ENCODE assay signal across 19 mouse cellular contexts in the genomic region with DNA sequence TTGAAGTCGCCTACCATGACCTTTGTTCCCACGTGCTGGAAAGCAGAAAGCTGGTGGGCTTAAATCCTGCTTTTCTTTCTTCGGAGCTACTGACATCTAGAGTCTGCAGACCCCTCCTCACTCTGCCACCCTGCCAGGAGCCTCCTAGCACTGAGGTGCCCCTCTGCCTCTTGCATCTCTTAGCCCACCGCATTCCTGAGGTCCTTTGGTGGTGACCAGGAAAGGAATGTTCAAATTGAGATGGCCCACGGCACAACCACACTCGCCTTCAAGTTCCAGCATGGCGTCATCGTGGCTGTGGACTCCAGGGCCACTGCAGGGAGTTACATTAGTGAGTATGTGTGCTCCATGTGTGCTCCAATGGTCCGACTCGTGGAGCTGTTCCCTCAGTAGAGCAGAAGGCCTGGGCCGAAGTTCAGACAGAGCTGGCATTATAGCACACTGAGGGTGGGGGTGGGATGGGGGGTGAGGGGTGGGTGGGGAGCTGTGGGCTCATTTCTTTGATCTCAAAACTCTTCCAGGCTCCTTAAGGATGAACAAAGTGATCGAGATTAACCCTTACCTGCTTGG. TPM values are rescaled to one million over a fixed set of nuclear protein-coding genes. Genes with fewer than 3 reads are reported as not detected.
A peak's percentile ranks its signal among the peaks of the same experiment; 100 is the strongest.
DNase-seq lines count a peak whose midpoint lies in the region; ATAC-seq and TF ChIP-seq lines count a peak whose summit lies in the region.
"Had no signal": no experiment of that assay in that cellular context is flagged by ENCODE, and none has a peak within 500 bp of the region (broad histone marks: within the 10 kb centered on the region; RNA-seq: fewer than 3 reads in every experiment).

No protein-coding gene starts in this region.

- H3K4me2 ChIP-seq in midbrain, embryonic 15.5 days, result no peak overlapping the region

- no peak for DNase-seq in kidney, adult 2 months
- no peak for DNase-seq in kidney, postnatal 4 days
- DNase-seq in embryo, embryonic 11 days, result no peak
- DNase-seq: adrenal gland, adult 8-10 months; cerebellum, adult 9-11 months; kidney, adult 18-20 months; lung, postnatal 4 days had no signal

- no peak overlapping the region for H3K9ac ChIP-seq in midbrain, embryonic 15.5 days
- H3K9ac ChIP-seq: limb, embryonic 12.5 days had no signal

- no peak for TF ChIP-seq CTCF in kidney, adult 2 months (conservative IDR thresholded peaks at IDR 0.05; ENCODE audit: insufficient read depth, insufficient read length, low read depth, low read length)
- no peak for TF ChIP-seq CTCF in small intestine, adult 2 months (IDR thresholded peaks at IDR 0.05; ENCODE audit: extremely low read depth, insufficient read length, insufficient replicate concordance, low read depth, low read length)

- peak overlapping the region; percentile 67 for H3K4me3 ChIP-seq in kidney, adult 2 months (ENCODE audit: insufficient read depth, low read depth, low read length)
- peak overlapping the region; percentile 98 for H3K4me3 ChIP-seq in megakaryocyte, embryonic 14.5 days (replicated peaks)
- H3K4me3 ChIP-seq in brown adipose tissue, adult 24 weeks (ENCODE audit: insufficient read depth, low read depth, low read length), result peak overlapping the region; percentile 85
- H3K4me3 ChIP-seq in small intestine, adult 2 months (ENCODE audit: low read depth, low read length), result peak overlapping the region; percentile 75
- no peak overlapping the region for H3K4me3 ChIP-seq in midbrain, embryonic 15.5 days

- no peak overlapping the region for H3K27ac ChIP-seq in kidney, adult 2 months (ENCODE audit: insufficient read depth, low read depth, low read length)
- H3K27ac ChIP-seq in brown adipose tissue, adult 24 weeks (replicated peaks; ENCODE audit: low read depth, low read length), result peak overlapping the region; percentile 58; the same call in 1 of the 2 replicates
- no peak overlapping the region for H3K27ac ChIP-seq in small intestine, adult 2 months (ENCODE audit: insufficient read depth, low read depth, low read length)
- no peak overlapping the region for H3K27ac ChIP-seq in midbrain, embryonic 15.5 days
- H3K27ac ChIP-seq: hindbrain, embryonic 14.5 days; left cerebral cortex, adult 2 months; limb, embryonic 12.5 days had no signal

- no peaks in the 10 kb centered on the region for H3K27me3 ChIP-seq in kidney, adult 2 months (replicated peaks; ENCODE audit: control insufficient read depth, insufficient read depth, low read length)
- peaks cover 4% of the 10 kb centered on the region for H3K27me3 ChIP-seq in megakaryocyte, embryonic 14.5 days (replicated peaks)
- no peaks in the 10 kb centered on the region for H3K27me3 ChIP-seq in small intestine, adult 2 months (ENCODE audit: control insufficient read depth, insufficient read depth, low read length)
- peaks cover 60% of the 10 kb centered on the region for H3K27me3 ChIP-seq in midbrain, embryonic 15.5 days (replicated peaks)

- no peak for ATAC-seq in megakaryocyte, adult 5-6 weeks (ENCODE audit: poor library complexity, severe bottlenecking)
- no peak for ATAC-seq in midbrain, embryonic 15.5 days (replicated peaks)
- ATAC-seq: forebrain, embryonic 14.5 days; midbrain, embryonic 16.5 days had no signal

- WGBS in kidney, adult 2 months, result 75% methylated on average over 12 of the region's 12 CpGs
- 69% methylated on average over 12 of the region's 12 CpGs for WGBS in small intestine, adult 2 months
- 69% methylated on average over 12 of the region's 12 CpGs for WGBS in midbrain, embryonic 15.5 days

- peaks cover 3% of the 10 kb centered on the region; the same call in 1 of the 2 replicates for H3K4me1 ChIP-seq in kidney, adult 2 months (ENCODE audit: control insufficient read depth, insufficient read depth, low read length)
- peaks cover 75% of the 10 kb centered on the region for H3K4me1 ChIP-seq in megakaryocyte, embryonic 14.5 days
- H3K4me1 ChIP-seq in brown adipose tissue, adult 24 weeks (ENCODE audit: control insufficient read depth, insufficient read depth, insufficient read length, low read length), result no peaks in the 10 kb centered on the region; the same call in 1 of the 2 replicates
- H3K4me1 ChIP-seq in small intestine, adult 2 months (ENCODE audit: control insufficient read depth, insufficient read depth, insufficient read length, low read length), result peaks cover 8% of the 10 kb centered on the region
- peaks cover 18% of the 10 kb centered on the region for H3K4me1 ChIP-seq in midbrain, embryonic 15.5 days

- H3K9me3 ChIP-seq in megakaryocyte, embryonic 14.5 days, result no peaks in the 10 kb centered on the region
- H3K9me3 ChIP-seq in midbrain, embryonic 15.5 days, result no peaks in the 10 kb centered on the region
- H3K9me3 ChIP-seq: G1E; heart, embryonic 12.5 days; limb, embryonic 12.5 days had no signal

- TF ChIP-seq POLR2A in kidney, adult 2 months (IDR thresholded peaks at IDR 0.05; ENCODE audit: low read depth, low read length), result no peak
- no peak for TF ChIP-seq POLR2A in small intestine, adult 2 months (IDR thresholded peaks at IDR 0.05; ENCODE audit: low read depth, low read length)

- no peaks in the 10 kb centered on the region for H3K36me3 ChIP-seq in kidney, adult 2 months (ENCODE audit: control insufficient read depth, insufficient read depth, low read length)
- peaks cover 46% of the 10 kb centered on the region for H3K36me3 ChIP-seq in megakaryocyte, embryonic 14.5 days (replicated peaks; ENCODE audit: low read length)
- H3K36me3 ChIP-seq in small intestine, adult 2 months (ENCODE audit: control insufficient read depth, insufficient read depth, low read length), result peaks cover 37% of the 10 kb centered on the region
- H3K36me3 ChIP-seq in midbrain, embryonic 15.5 days (replicated peaks), result no peaks in the 10 kb centered on the region
- H3K36me3 ChIP-seq: heart, embryonic 12.5 days; limb, embryonic 12.5 days had no signal

RNA-seq across cellular contexts. Expression of a gene that starts 1.6 kb away (rescaled TPM):
- 34.2 and 58.1 TPM in 2 replicates for polyA plus RNA-seq in kidney, adult 2 months (2012; rRNA removed)
- polyA plus RNA-seq in megakaryocyte, embryonic 14.5 days (2012; ENCODE audit: insufficient read depth, low replicate concordance), result 16.6 and 74.9 TPM in 2 replicates
- total RNA-seq in megakaryocyte, adult 5-6 weeks (2015), result 230 and 263 TPM in 2 replicates
- 339 and 455 TPM in 2 replicates for total RNA-seq in megakaryocyte, adult 5-6 weeks (2017)
- 20.2 and 21.9 TPM in 2 replicates for polyA plus RNA-seq in brown adipose tissue, adult 24 weeks (2012; ENCODE audit: insufficient read depth, insufficient read length, missing spikeins)
- 135 and 293 TPM in 2 replicates for polyA plus RNA-seq in small intestine, adult 2 months (2012; rRNA removed)
- 4.1 and 4.2 TPM in 2 replicates for polyA plus RNA-seq in midbrain, embryonic 15.5 days (2015; fragmentation: Nextera tagmentation; extraction: Ambion mirVana)

RNA-seq across cellular contexts. Expression of a gene that starts 4.2 kb away (rescaled TPM):
- polyA plus RNA-seq in kidney, adult 2 months (2012; rRNA removed), result 25.0 and 29.2 TPM in 2 replicates
- polyA plus RNA-seq in megakaryocyte, embryonic 14.5 days (2012; ENCODE audit: insufficient read depth, low replicate concordance), result 87.3 and 103 TPM in 2 replicates
- 6.4 and 7.1 TPM in 2 replicates for total RNA-seq in megakaryocyte, adult 5-6 weeks (2015)
- total RNA-seq in megakaryocyte, adult 5-6 weeks (2017), result 34.2 and 35.9 TPM in 2 replicates
- polyA plus RNA-seq in brown adipose tissue, adult 24 weeks (2012; ENCODE audit: insufficient read depth, insufficient read length, missing spikeins), result 23.5 and 27.7 TPM in 2 replicates
- 30.4 and 66.1 TPM in 2 replicates for polyA plus RNA-seq in small intestine, adult 2 months (2012; rRNA removed)
- 1.7 and 2.2 TPM in 2 replicates for polyA plus RNA-seq in midbrain, embryonic 15.5 days (2015; fragmentation: Nextera tagmentation; extraction: Ambion mirVana)

RNA-seq across cellular contexts. Expression of a gene that starts 11.6 kb away (rescaled TPM):
- polyA plus RNA-seq in kidney, adult 2 months (2012; rRNA removed), result 21.5 and 32.3 TPM in 2 replicates
- 15.3 and 32.2 TPM in 2 replicates for polyA plus RNA-seq in megakaryocyte, embryonic 14.5 days (2012; ENCODE audit: insufficient read depth, low replicate concordance)
- 142 and 149 TPM in 2 replicates for total RNA-seq in megakaryocyte, adult 5-6 weeks (2015)
- 78.7 and 125 TPM in 2 replicates for total RNA-seq in megakaryocyte, adult 5-6 weeks (2017)
- 17.4 and 34.6 TPM in 2 replicates for polyA plus RNA-seq in brown adipose tissue, adult 24 weeks (2012; ENCODE audit: insufficient read depth, insufficient read length, missing spikeins)
- 112 and 204 TPM in 2 replicates for polyA plus RNA-seq in small intestine, adult 2 months (2012; rRNA removed)
- 1.5 and 2.0 TPM in 2 replicates for polyA plus RNA-seq in midbrain, embryonic 15.5 days (2015; fragmentation: Nextera tagmentation; extraction: Ambion mirVana)

RNA-seq across cellular contexts. Expression of a gene that starts 11.8 kb away (rescaled TPM):
- polyA plus RNA-seq in kidney, adult 2 months (2012; rRNA removed), result 14.5 and 19.4 TPM in 2 replicates
- polyA plus RNA-seq in megakaryocyte, embryonic 14.5 days (2012; ENCODE audit: insufficient read depth, low replicate concordance), result 27.1 and 27.9 TPM in 2 replicates
- 43.4 and 46.2 TPM in 2 replicates for total RNA-seq in megakaryocyte, adult 5-6 weeks (2015)
- total RNA-seq in megakaryocyte, adult 5-6 weeks (2017), result 96.5 and 101 TPM in 2 replicates
- polyA plus RNA-seq in brown adipose tissue, adult 24 weeks (2012; ENCODE audit: insufficient read depth, insufficient read length, missing spikeins), result 5.5 and 6.9 TPM in 2 replicates
- polyA plus RNA-seq in small intestine, adult 2 months (2012; rRNA removed), result 35.1 and 100 TPM in 2 replicates
- polyA plus RNA-seq in midbrain, embryonic 15.5 days (2015; fragmentation: Nextera tagmentation; extraction: Ambion mirVana), result 2.3 and 3.1 TPM in 2 replicates

RNA-seq across cellular contexts. Expression of a gene that starts 39.6 kb away (rescaled TPM):
- 2.3 and 15.1 TPM in 2 replicates for polyA plus RNA-seq in kidney, adult 2 months (2012; rRNA removed)
- 0.76 TPM in 1 of 2 replicates, not detected in the other for polyA plus RNA-seq in megakaryocyte, embryonic 14.5 days (2012; ENCODE audit: insufficient read depth, low replicate concordance)
- 4.2 and 4.7 TPM in 2 replicates for total RNA-seq in megakaryocyte, adult 5-6 weeks (2015)
- total RNA-seq in megakaryocyte, adult 5-6 weeks (2017), result 2.4 and 2.5 TPM in 2 replicates
- polyA plus RNA-seq in brown adipose tissue, adult 24 weeks (2012; ENCODE audit: insufficient read depth, insufficient read length, missing spikeins), result 0.55 and 2.1 TPM in 2 replicates
- polyA plus RNA-seq in small intestine, adult 2 months (2012; rRNA removed), result 5.3 and 13.7 TPM in 2 replicates
- 0.06 and 0.18 TPM in 2 replicates for polyA plus RNA-seq in midbrain, embryonic 15.5 days (2015; fragmentation: Nextera tagmentation; extraction: Ambion mirVana)
- polyA plus RNA-seq: G1E; hindbrain, embryonic 14.5 days; limb, embryonic 12.5 days had no signal
